Mouse (Mus musculus) gonadal fat pad, adult 2 months (tissue): ENCODE data around the gene Hibch. TPM values are rescaled to one million over a fixed set of nuclear protein-coding genes. Genes with fewer than 3 reads are reported as not detected.

Source experiments
- polyA plus RNA-seq: library from polyadenylated mRNA; depleted of rRNA; stranded (reverse); fragments of >200 nt; gene quantifications from 2 replicates; pipeline ENCODE4 v1.2.3, GENCODE M21; 2012; rRNA removed

Hibch gene
- polyA plus RNA-seq, 1 experiment: 62.4 TPM

Other genes starting within 250 kb of the Hibch start
- 4.0 and 6.4 TPM in 2 replicates for gene Nemp2, start 214.2 kb upstream of the Hibch start, polyA plus RNA-seq
- 14.0 and 20.5 TPM in 2 replicates for gene Mfsd6, start 117.5 kb upstream of the Hibch start, polyA plus RNA-seq
- 11.8 and 12.7 TPM in 2 replicates for gene Inpp1, start 27.2 kb upstream of the Hibch start, polyA plus RNA-seq
- gene 1700019D03Rik, start 175.2 kb downstream of the Hibch start, polyA plus RNA-seq: 6.0 and 6.5 TPM in 2 replicates
- 0.12 TPM in 1 of 2 replicates, not detected in the other for gene Mstn, start 216.7 kb downstream of the Hibch start, polyA plus RNA-seq